Mouse (Mus musculus): Measurements from ENCODE around the gene Clec2l. TPM values are rescaled to one million over a fixed set of nuclear protein-coding genes. Genes with fewer than 3 reads are reported as not detected.

Clec2l gene
- polyA plus RNA-seq, 1 experiment from 2014 or later: 10.9 TPM

DNA sequence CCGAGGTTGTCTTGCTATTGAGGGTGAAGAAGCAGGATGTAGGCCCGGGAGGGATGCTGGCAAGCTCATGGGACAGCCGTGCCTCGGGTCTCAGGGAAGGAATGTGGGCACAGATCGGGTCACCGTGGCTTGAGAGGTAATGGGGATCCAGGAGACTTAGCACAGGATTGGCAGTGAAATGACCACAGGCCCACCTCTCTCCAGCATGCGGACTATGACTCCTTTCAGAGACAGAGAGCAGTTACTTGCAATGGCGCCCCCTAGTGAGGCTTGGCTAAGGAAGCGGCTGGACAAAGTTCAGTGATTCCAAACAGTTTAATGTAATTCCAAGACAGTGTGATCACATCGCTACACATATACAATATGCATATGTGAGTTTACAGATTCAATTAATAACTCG, 24.3 kb downstream of the Clec2l start:
- H3K9ac ChIP-seq (replicated peaks; ENCODE audit: low read depth, low read length): no peak overlapping the region
- ATAC-seq: no peak
- H3K4me2 ChIP-seq (ENCODE audit: low read length): no peak overlapping the region
- WGBS: 63% methylated on average over 11 of the region's 11 CpGs
- H3K9me3 ChIP-seq (ENCODE audit: control insufficient read depth, low read length): no peaks in the 10 kb centered on the region
- H3K27me3 ChIP-seq (replicated peaks; ENCODE audit: control insufficient read depth, insufficient read depth, low read length): no peaks in the 10 kb centered on the region
- H3K36me3 ChIP-seq (ENCODE audit: control insufficient read depth, insufficient read depth): no peaks in the 10 kb centered on the region
- no peak overlapping the region for H3K27ac ChIP-seq (ENCODE audit: low read length)
- H3K4me3 ChIP-seq (replicated peaks; ENCODE audit: low read length): no peak overlapping the region
- H3K4me1 ChIP-seq (replicated peaks; ENCODE audit: control insufficient read depth, insufficient read depth, low read length): no peaks in the 10 kb centered on the region

- H3K4me3 ChIP-seq (replicated peaks; ENCODE audit: low read length): no peak overlapping the region
- no peak overlapping the region for H3K9ac ChIP-seq (replicated peaks; ENCODE audit: low read depth, low read length)
- 83% methylated on average over 10 of the region's 10 CpGs for WGBS
- H3K36me3 ChIP-seq (ENCODE audit: control insufficient read depth, insufficient read depth): no peaks in the 10 kb centered on the region
- H3K4me2 ChIP-seq (ENCODE audit: low read length): no peak overlapping the region
- ATAC-seq: no peak
- H3K4me1 ChIP-seq (replicated peaks; ENCODE audit: control insufficient read depth, insufficient read depth, low read length): no peaks in the 10 kb centered on the region
- no peaks in the 10 kb centered on the region for H3K27me3 ChIP-seq (replicated peaks; ENCODE audit: control insufficient read depth, insufficient read depth, low read length)
- H3K9me3 ChIP-seq (ENCODE audit: control insufficient read depth, low read length): no peaks in the 10 kb centered on the region
- no peak overlapping the region for H3K27ac ChIP-seq (ENCODE audit: low read length)
Observed at GRCm38 (mm10) chr6:38688841-38689240, 26.0 kb downstream of the Clec2l start.

DNA sequence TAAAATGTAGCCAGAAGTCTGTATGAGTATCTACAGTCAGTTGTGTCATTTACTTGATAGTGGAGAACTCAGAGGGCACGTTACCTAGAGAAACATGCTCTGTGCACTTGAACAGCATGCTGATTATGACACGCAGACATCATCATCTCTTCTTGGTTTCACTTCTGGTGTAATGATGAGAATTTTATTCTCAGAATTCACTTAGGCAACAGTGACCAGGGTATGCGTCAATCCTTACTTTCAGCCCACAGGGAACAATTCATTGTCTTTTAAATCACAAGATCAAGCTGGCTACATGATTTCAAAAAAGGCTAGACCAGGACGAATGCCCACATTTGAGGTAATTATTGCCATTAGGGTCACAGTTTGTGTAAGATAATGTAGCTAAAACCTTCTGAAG, 27.7 kb downstream of the Clec2l start:
- H3K27me3 ChIP-seq (replicated peaks; ENCODE audit: control insufficient read depth, insufficient read depth, low read length): no peaks in the 10 kb centered on the region
- 82% methylated on average over 4 of the region's 4 CpGs for WGBS
- no peaks in the 10 kb centered on the region for H3K9me3 ChIP-seq (ENCODE audit: control insufficient read depth, low read length)
- no peak overlapping the region for H3K27ac ChIP-seq (ENCODE audit: low read length)
- H3K9ac ChIP-seq (replicated peaks; ENCODE audit: low read depth, low read length): no peak overlapping the region
- no peaks in the 10 kb centered on the region; the same call in 1 of the 2 replicates for H3K4me1 ChIP-seq (replicated peaks; ENCODE audit: control insufficient read depth, insufficient read depth, low read length)
- peaks cover 6% of the 10 kb centered on the region for H3K36me3 ChIP-seq (ENCODE audit: control insufficient read depth, insufficient read depth)
- H3K4me2 ChIP-seq (ENCODE audit: low read length): no peak overlapping the region
- no peak overlapping the region for H3K4me3 ChIP-seq (replicated peaks; ENCODE audit: low read length)
- ATAC-seq: no peak

- no peak overlapping the region for H3K9ac ChIP-seq (replicated peaks; ENCODE audit: low read depth, low read length)
- H3K4me2 ChIP-seq (ENCODE audit: low read length): no peak overlapping the region
- no peaks in the 10 kb centered on the region; the same call in 1 of the 2 replicates for H3K4me1 ChIP-seq (replicated peaks; ENCODE audit: control insufficient read depth, insufficient read depth, low read length)
- ATAC-seq: no peak
- H3K36me3 ChIP-seq (ENCODE audit: control insufficient read depth, insufficient read depth): peaks cover 7% of the 10 kb centered on the region
- H3K9me3 ChIP-seq (ENCODE audit: control insufficient read depth, low read length): no peaks in the 10 kb centered on the region
- H3K27me3 ChIP-seq (replicated peaks; ENCODE audit: control insufficient read depth, insufficient read depth, low read length): no peaks in the 10 kb centered on the region
- no peak overlapping the region for H3K27ac ChIP-seq (ENCODE audit: low read length)
- no peak overlapping the region for H3K4me3 ChIP-seq (replicated peaks; ENCODE audit: low read length)
- WGBS: 91% methylated on average over 5 of the region's 5 CpGs
Observed at GRCm38 (mm10) chr6:38691052-38691451, 28.2 kb downstream of the Clec2l start.

DNA sequence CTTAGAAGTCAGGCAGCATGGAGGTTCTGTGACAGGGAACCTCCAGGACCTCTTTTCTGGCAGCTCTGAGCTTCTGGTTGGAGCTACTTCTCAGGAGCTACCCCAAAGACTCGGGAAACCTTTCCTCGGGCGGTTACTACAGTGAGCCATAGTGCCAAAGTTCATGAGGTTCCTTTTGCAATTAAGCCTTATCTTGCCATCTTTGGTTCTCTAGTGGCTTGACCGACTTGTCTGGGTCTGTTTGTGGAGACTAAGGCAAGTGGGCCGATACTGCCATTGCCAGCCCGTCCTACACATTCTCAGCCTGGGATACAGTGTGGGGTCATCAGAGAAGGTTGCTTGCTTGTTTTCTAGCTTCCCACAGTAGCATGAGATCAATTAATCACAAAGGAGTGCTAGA, 29.7 kb downstream of the Clec2l start:
- no peaks in the 10 kb centered on the region; the same call in none of the 2 replicates for H3K4me1 ChIP-seq (replicated peaks; ENCODE audit: control insufficient read depth, insufficient read depth, low read length)
- H3K36me3 ChIP-seq (ENCODE audit: control insufficient read depth, insufficient read depth): peaks cover 11% of the 10 kb centered on the region
- H3K9me3 ChIP-seq (ENCODE audit: control insufficient read depth, low read length): no peaks in the 10 kb centered on the region
- H3K27me3 ChIP-seq (replicated peaks; ENCODE audit: control insufficient read depth, insufficient read depth, low read length): no peaks in the 10 kb centered on the region
- H3K4me2 ChIP-seq (ENCODE audit: low read length): no peak overlapping the region
- H3K27ac ChIP-seq (ENCODE audit: low read length): no peak overlapping the region
- no peak for ATAC-seq
- no peak overlapping the region for H3K4me3 ChIP-seq (replicated peaks; ENCODE audit: low read length)
- 94% methylated on average over 6 of the region's 6 CpGs for WGBS
- H3K9ac ChIP-seq (replicated peaks; ENCODE audit: low read depth, low read length): no peak overlapping the region

DNA sequence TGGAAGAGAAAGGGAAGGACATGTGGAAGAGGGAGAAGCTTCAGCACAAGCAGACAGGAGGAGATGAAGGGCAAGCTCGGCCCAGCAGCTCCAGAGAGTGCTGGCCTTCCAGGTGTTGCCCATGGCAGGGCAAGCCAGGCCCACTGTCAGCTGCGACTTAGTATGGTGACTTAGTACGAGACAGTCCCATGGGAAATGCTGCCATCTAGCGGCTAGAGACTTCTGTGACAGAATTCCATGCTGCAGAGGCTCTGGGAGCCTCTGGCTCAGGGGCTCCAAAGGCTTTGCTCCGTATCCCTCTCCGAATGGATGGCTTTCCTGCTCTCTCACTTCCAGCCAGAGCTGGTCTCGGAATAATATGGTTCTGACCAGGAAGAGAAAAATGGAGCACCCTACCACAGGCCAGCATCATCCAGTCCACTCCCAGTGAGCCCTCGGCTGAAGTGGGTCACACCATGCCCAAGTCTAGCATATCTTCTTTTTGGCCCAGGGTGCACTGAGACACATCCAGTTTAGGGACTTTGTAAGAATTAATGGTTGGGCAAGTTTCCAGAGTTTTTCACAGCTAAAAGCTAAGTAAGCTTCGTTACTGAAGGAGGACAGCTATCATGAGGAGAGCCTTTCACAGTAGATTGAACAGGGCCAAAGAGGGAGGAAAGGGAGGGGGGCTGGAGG, 32.6 kb downstream of the Clec2l start:
- no peaks in the 10 kb centered on the region for H3K9me3 ChIP-seq (ENCODE audit: control insufficient read depth, low read length)
- H3K9ac ChIP-seq (replicated peaks; ENCODE audit: low read depth, low read length): no peak overlapping the region
- no peaks in the 10 kb centered on the region; the same call in none of the 2 replicates for H3K4me1 ChIP-seq (replicated peaks; ENCODE audit: control insufficient read depth, insufficient read depth, low read length)
- no peaks in the 10 kb centered on the region for H3K27me3 ChIP-seq (replicated peaks; ENCODE audit: control insufficient read depth, insufficient read depth, low read length)
- H3K4me3 ChIP-seq (replicated peaks; ENCODE audit: low read length): no peak overlapping the region
- ATAC-seq: peak; percentile 76
- no peak overlapping the region for H3K27ac ChIP-seq (ENCODE audit: low read length)
- peaks cover 16% of the 10 kb centered on the region for H3K36me3 ChIP-seq (ENCODE audit: control insufficient read depth, insufficient read depth)
- no peak overlapping the region for H3K4me2 ChIP-seq (ENCODE audit: low read length)
- 29% methylated on average over 9 of the region's 9 CpGs for WGBS

DNA sequence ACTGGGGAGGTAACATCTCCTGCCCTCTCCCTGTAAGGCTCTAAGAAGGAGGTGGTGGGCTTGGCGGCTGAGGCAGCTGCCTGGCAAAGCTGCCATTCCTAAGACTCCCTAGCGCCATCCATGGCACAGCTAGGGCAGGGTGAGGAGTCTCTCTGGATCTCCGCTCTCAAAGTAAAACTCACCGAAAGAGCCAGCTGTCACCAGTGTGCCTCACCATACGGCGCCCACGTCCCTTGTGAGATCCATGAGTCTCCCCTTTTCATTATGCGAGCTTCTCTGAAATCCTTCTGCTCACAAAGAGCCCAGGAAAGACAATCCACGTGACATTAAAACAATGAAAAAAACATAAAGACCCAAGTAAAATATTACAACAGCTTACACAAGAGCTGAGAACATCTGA, 33.7 kb downstream of the Clec2l start:
- H3K27ac ChIP-seq (ENCODE audit: low read length): no peak overlapping the region; the same call in 1 of the 2 replicates
- no peaks in the 10 kb centered on the region; the same call in none of the 2 replicates for H3K4me1 ChIP-seq (replicated peaks; ENCODE audit: control insufficient read depth, insufficient read depth, low read length)
- H3K9me3 ChIP-seq (ENCODE audit: control insufficient read depth, low read length): no peaks in the 10 kb centered on the region
- H3K9ac ChIP-seq (replicated peaks; ENCODE audit: low read depth, low read length): no peak overlapping the region
- no peak for ATAC-seq
- H3K36me3 ChIP-seq (ENCODE audit: control insufficient read depth, insufficient read depth): peaks cover 16% of the 10 kb centered on the region
- H3K27me3 ChIP-seq (replicated peaks; ENCODE audit: control insufficient read depth, insufficient read depth, low read length): no peaks in the 10 kb centered on the region
- WGBS: 69% methylated on average over 9 of the region's 9 CpGs
- H3K4me3 ChIP-seq (replicated peaks; ENCODE audit: low read length): no peak overlapping the region
- H3K4me2 ChIP-seq (ENCODE audit: low read length): no peak overlapping the region

GRCm38 (mm10) chr6:38698233-38698889, 35.5 kb downstream of the Clec2l start:
- H3K27me3 ChIP-seq (replicated peaks; ENCODE audit: control insufficient read depth, insufficient read depth, low read length): no peaks in the 10 kb centered on the region
- H3K27ac ChIP-seq (ENCODE audit: low read length): no peak overlapping the region
- H3K4me3 ChIP-seq (replicated peaks; ENCODE audit: low read length): no peak overlapping the region
- no peaks in the 10 kb centered on the region; the same call in none of the 2 replicates for H3K4me1 ChIP-seq (replicated peaks; ENCODE audit: control insufficient read depth, insufficient read depth, low read length)
- peak; percentile 29; the same call in 1 of the 2 replicates for ATAC-seq
- H3K9ac ChIP-seq (replicated peaks; ENCODE audit: low read depth, low read length): no peak overlapping the region
- no peaks in the 10 kb centered on the region for H3K9me3 ChIP-seq (ENCODE audit: control insufficient read depth, low read length)
- H3K4me2 ChIP-seq (ENCODE audit: low read length): no peak overlapping the region
- peaks cover 22% of the 10 kb centered on the region for H3K36me3 ChIP-seq (ENCODE audit: control insufficient read depth, insufficient read depth)
- 89% methylated on average over 18 of the region's 18 CpGs for WGBS

DNA sequence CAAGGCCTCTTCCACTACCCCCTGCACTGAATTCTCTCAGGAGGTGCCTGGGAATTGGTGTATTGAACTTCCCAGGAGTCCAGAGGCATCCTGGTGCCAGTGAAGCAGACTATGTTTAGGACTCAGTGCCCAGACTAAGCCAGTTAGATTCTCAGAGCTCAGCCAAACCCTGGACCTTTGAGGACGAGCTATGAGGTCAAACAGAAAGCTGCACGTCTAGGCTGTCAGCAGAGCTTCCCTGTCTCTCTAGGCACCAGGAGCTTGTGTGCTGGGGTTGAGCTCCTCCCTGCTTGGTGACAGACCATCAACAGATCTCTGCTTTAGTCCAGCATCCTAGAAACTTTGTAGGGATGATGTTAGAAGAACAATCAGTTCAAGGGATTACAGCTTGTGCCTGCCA, 38.6 kb downstream of the Clec2l start:
- no peak for ATAC-seq
- peaks cover 17% of the 10 kb centered on the region for H3K36me3 ChIP-seq (ENCODE audit: control insufficient read depth, insufficient read depth)
- 73% methylated on average over 2 of the region's 2 CpGs for WGBS

More for the DNA sequence above, 38.6 kb downstream of the Clec2l start:
- Histone ChIP-seq H3K4me3 (replicated peaks; ENCODE audit: low read length) (no peak overlapping the region), H3K4me1 (replicated peaks; ENCODE audit: control insufficient read depth, insufficient read depth, low read length) (no peaks in the 10 kb centered on the region; the same call in 1 of the 2 replicates), H3K4me2 (ENCODE audit: low read length) (no peak overlapping the region), H3K27ac (ENCODE audit: low read length) (no peak overlapping the region), H3K9ac (replicated peaks; ENCODE audit: low read depth, low read length) (no peak overlapping the region), H3K9me3 (ENCODE audit: control insufficient read depth, low read length) (no peaks in the 10 kb centered on the region), H3K27me3 (replicated peaks; ENCODE audit: control insufficient read depth, insufficient read depth, low read length) (no peaks in the 10 kb centered on the region)

Measured in forebrain, embryonic 16.5 days (tissue).